ENCODE assay signal across 8 mouse cellular contexts in the genomic region with DNA sequence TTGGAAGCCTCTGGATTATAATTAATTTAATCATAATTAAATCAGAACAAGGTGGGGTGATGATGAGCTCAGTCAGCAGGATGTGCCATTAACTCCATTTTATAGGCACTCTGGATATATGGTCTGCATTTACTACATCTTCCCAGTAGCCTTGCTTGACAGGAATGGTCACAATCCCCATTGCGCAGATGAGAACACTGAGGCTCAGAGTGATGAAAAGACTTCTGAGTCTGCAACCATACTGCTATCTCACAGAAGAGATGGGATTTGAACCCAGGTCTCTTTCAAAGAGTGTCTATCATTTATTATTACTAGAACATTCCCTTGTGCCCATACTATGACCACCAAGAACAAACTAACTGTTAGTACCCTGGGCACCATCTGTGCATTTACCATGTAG. TPM values are rescaled to one million over a fixed set of nuclear protein-coding genes. Genes with fewer than 3 reads are reported as not detected.
DNase-seq lines count a peak whose midpoint lies in the region; ATAC-seq lines count a peak whose summit lies in the region.

No protein-coding gene starts in this region.

- H3K4me1 ChIP-seq in kidney, embryonic 15.5 days, result peaks cover 34% of the 10 kb centered on the region
- peaks cover 25% of the 10 kb centered on the region for H3K4me1 ChIP-seq in embryonic facial prominence, embryonic 14.5 days (ENCODE audit: control insufficient read depth, insufficient read depth, low read length)
- peaks cover 13% of the 10 kb centered on the region for H3K4me1 ChIP-seq in intestine, embryonic 16.5 days (ENCODE audit: control insufficient read depth, insufficient read depth, low read length)
- H3K4me1 ChIP-seq in midbrain, embryonic 15.5 days, result peaks cover 28% of the 10 kb centered on the region

- no peak for ATAC-seq in kidney, embryonic 15.5 days (replicated peaks; ENCODE audit: low FRiP score)
- no peak for ATAC-seq in embryonic facial prominence, embryonic 14.5 days (ENCODE audit: low read depth)
- no peak for ATAC-seq in intestine, embryonic 16.5 days
- no peak for ATAC-seq in midbrain, embryonic 15.5 days (replicated peaks)

- H3K27ac ChIP-seq in kidney, embryonic 15.5 days, result 0 out of 2 replicates have a peak overlapping the region, but pooled peaks have one; percentile 10
- peak overlapping the region; percentile 35; the same call in 1 of the 2 replicates for H3K27ac ChIP-seq in embryonic facial prominence, embryonic 14.5 days (replicated peaks; ENCODE audit: low read depth, low read length)
- peak overlapping the region; percentile 14; the same call in 1 of the 2 replicates for H3K27ac ChIP-seq in intestine, embryonic 16.5 days (ENCODE audit: low read length)
- peak overlapping the region; percentile 40; the same call in 1 of the 2 replicates for H3K27ac ChIP-seq in midbrain, embryonic 15.5 days

- WGBS in kidney, embryonic 15.5 days, result 100% methylated on average over 1 of the region's 1 CpGs
- WGBS in embryonic facial prominence, embryonic 14.5 days, result 100% methylated on average over 1 of the region's 1 CpGs
- WGBS in intestine, embryonic 16.5 days, result 86% methylated on average over 1 of the region's 1 CpGs
- 95% methylated on average over 1 of the region's 1 CpGs for WGBS in midbrain, embryonic 15.5 days

- no peak for DNase-seq in kidney, postnatal 14 days
- no peak for DNase-seq in embryonic facial prominence, embryonic 14.5 days (ENCODE audit: low spot score)
- no peak for DNase-seq in urinary bladder, adult 18-20 months (ENCODE audit: low spot score in 2 of 2)
- DNase-seq in right cerebral cortex, postnatal 14 days, result no peak
- no peak for DNase-seq in layer of hippocampus, postnatal 14 days (ENCODE audit: low spot score in 2 of 2)

- no peaks in the 10 kb centered on the region for H3K36me3 ChIP-seq in kidney, embryonic 15.5 days
- no peaks in the 10 kb centered on the region for H3K36me3 ChIP-seq in embryonic facial prominence, embryonic 14.5 days (ENCODE audit: control insufficient read depth, insufficient read depth, low read length)
- no peaks in the 10 kb centered on the region for H3K36me3 ChIP-seq in intestine, embryonic 16.5 days (ENCODE audit: control insufficient read depth, insufficient read depth, low read length)
- H3K36me3 ChIP-seq in midbrain, embryonic 15.5 days (replicated peaks), result no peaks in the 10 kb centered on the region

- H3K27me3 ChIP-seq in kidney, embryonic 15.5 days, result 0 out of 2 replicates have a peak, but pooled peaks cover 4% of the 10 kb centered on the region
- no peaks in the 10 kb centered on the region; the same call in 1 of the 2 replicates for H3K27me3 ChIP-seq in embryonic facial prominence, embryonic 14.5 days (replicated peaks; ENCODE audit: control insufficient read depth, insufficient read depth, low read length)
- H3K27me3 ChIP-seq in intestine, embryonic 16.5 days (replicated peaks; ENCODE audit: control insufficient read depth, insufficient read depth, low read length), result no peaks in the 10 kb centered on the region
- no peaks in the 10 kb centered on the region; the same call in 1 of the 2 replicates for H3K27me3 ChIP-seq in midbrain, embryonic 15.5 days (replicated peaks)

- H3K9me3 ChIP-seq in kidney, embryonic 15.5 days (replicated peaks), result no peaks in the 10 kb centered on the region
- H3K9me3 ChIP-seq in embryonic facial prominence, embryonic 14.5 days (ENCODE audit: control insufficient read depth, low read length), result no peaks in the 10 kb centered on the region
- H3K9me3 ChIP-seq in intestine, embryonic 16.5 days (ENCODE audit: control insufficient read depth, low read length), result no peaks in the 10 kb centered on the region
- H3K9me3 ChIP-seq in midbrain, embryonic 15.5 days, result no peaks in the 10 kb centered on the region

- no peak overlapping the region for H3K4me3 ChIP-seq in kidney, embryonic 15.5 days (replicated peaks)
- H3K4me3 ChIP-seq in embryonic facial prominence, embryonic 14.5 days (ENCODE audit: low read depth, low read length), result peak overlapping the region; percentile 24; the same call in 1 of the 2 replicates
- peak overlapping the region; percentile 23 for H3K4me3 ChIP-seq in intestine, embryonic 16.5 days (ENCODE audit: low read length)
- no peak overlapping the region for H3K4me3 ChIP-seq in midbrain, embryonic 15.5 days

- no peak overlapping the region for H3K9ac ChIP-seq in kidney, embryonic 15.5 days
- H3K9ac ChIP-seq in embryonic facial prominence, embryonic 14.5 days (ENCODE audit: low read depth, low read length), result peak overlapping the region; percentile 43; the same call in 1 of the 2 replicates
- H3K9ac ChIP-seq in intestine, embryonic 16.5 days (ENCODE audit: low read depth, low read length), result peak overlapping the region; percentile 47; the same call in 1 of the 2 replicates
- no peak overlapping the region for H3K9ac ChIP-seq in midbrain, embryonic 15.5 days

- peak overlapping the region; percentile 27; the same call in 1 of the 2 replicates for H3K4me2 ChIP-seq in kidney, embryonic 15.5 days
- peak overlapping the region; percentile 43 for H3K4me2 ChIP-seq in embryonic facial prominence, embryonic 14.5 days (ENCODE audit: low read depth, low read length)
- H3K4me2 ChIP-seq in intestine, embryonic 16.5 days (ENCODE audit: low read depth, low read length), result peak overlapping the region; percentile 26
- H3K4me2 ChIP-seq in midbrain, embryonic 15.5 days, result no peak overlapping the region

RNA-seq across cellular contexts. Expression of a gene that starts 2.5 kb away (rescaled TPM):
- 4.8 and 8.0 TPM in 2 replicates for polyA plus RNA-seq in kidney, embryonic 15.5 days (2015; fragmentation: Nextera tagmentation; extraction: Ambion mirVana)
- 18.4 and 27.3 TPM in 2 replicates for polyA plus RNA-seq in embryonic facial prominence, embryonic 14.5 days (2014; fragmentation: Nextera tagmentation; extraction: Ambion mirVana)
- polyA plus RNA-seq in intestine, embryonic 16.5 days (2015; fragmentation: Nextera tagmentation; extraction: Ambion mirVana), result 11.3 and 11.8 TPM in 2 replicates
- 3.9 and 5.2 TPM in 2 replicates for polyA plus RNA-seq in midbrain, embryonic 15.5 days (2015; fragmentation: Nextera tagmentation; extraction: Ambion mirVana)
- total RNA-seq in layer of hippocampus, postnatal 14 days (2021), result 10 to 100 TPM; 11.3 to 13.8 TPM

Comparison
In these comparisons a context has a peak if more than half of its experiments do, and no peak if none do; other contexts are left out.
1. H3K4me3 ChIP-seq: peak in embryonic facial prominence, embryonic 14.5 days (single experiment) and intestine, embryonic 16.5 days (single experiment); none in kidney, embryonic 15.5 days (single experiment) and midbrain, embryonic 15.5 days (single experiment).
2. H3K9ac ChIP-seq: peak in embryonic facial prominence, embryonic 14.5 days (single experiment) and intestine, embryonic 16.5 days (single experiment); none in kidney, embryonic 15.5 days (single experiment) and midbrain, embryonic 15.5 days (single experiment).
3. Peak in every context shown above with its lines, with median percentiles within 50 percentile points of each other: H3K27ac ChIP-seq.